Mouse (Mus musculus) c-Kit-positive CD71-positive TER-119-positive erythroid progenitor cells, embryonic 14.5 days (primary cell): ENCODE measurements around the gene Sun1.

Experiments
- DNase-seq: peaks from one replicate; pipeline ENCODE4 v3.0.0-alpha.2; 2013; ENCODE audit warnings: low spot score

Sun1 gene

DNA sequence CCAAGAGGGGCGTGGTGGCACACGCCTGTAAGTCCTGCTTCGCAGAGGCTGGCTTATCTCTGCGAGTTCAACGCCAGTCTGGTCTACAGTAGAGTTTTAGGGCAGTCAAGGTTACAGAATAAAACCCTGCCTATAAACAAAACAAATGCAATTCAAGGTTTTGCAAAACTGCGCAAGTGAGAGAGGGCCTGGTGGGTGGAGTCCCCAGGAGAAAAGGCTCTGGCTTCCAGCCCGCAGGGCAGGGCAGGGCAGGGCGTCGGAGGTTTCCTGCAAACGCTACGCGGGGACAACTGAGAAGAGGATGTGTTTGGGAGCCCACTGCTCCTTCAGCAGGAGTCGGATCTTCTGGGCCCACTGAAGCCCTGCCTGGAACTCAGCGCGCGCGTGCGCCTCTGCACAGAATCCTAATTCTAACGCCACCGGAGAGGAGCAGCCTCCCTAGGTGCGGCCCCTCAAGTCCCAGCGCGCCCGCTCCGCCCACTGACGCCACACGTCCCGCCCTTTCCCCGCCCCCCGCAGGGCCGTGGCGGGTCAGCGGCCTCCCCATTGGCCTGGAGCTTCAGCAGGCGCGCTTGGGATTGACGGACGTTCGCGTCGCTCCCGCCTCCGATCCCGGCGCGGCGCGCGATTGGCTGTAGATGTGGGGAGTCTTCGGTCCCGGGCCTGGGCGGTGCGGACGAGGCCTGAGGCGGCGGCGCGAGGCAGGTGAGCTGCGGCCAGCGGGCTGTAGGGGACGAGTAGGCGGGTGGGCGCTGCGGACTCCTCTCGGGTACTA is at the start of gene Sun1:
Sun1 (plus strand) TSS at position 643 of the 775 bp plus-strand sequence.
- DNase-seq: peak; percentile 98

DNA sequence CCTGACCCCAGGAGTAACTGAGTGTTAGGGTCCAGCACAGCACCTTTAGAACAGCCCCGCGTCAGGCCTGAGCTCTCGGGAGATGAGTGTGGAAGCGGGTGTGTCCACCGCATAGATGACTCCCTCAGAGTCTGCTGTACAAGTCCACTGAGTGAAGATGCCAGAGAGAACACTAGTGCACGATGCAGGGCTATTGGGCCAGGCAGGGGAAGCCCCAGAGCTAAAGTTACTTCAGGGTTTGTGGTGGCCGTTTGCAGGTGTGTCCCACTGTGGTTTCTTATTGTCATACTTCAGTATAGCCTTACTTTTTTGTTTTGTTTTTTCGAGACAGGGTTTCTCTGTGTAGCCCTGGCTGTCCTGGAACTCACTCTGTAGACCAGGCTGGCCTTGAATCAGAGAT is 39.5 kb upstream of the Sun1 start:
- DNase-seq: no peak

DNA sequence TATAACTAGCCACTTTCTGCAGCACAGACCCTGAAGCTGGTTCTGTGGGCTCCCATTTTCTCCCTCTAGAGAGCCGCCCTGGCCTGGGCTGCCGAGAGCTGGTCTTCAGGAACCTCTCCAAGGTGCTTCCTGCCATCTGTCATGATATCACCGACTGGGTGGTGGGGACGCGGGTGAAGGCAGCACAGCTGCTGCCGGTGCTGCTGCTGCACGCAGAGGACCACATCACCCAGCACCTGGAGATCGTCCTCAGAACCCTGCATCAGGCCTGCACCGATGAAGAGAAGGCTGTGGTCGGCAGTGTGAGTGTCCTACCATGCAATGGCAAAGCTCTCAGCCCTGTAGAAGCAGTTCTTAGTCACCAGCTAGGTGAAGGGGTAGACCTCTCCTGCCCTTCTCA is 38.8 kb upstream of the Sun1 start:
- DNase-seq: no peak

DNA sequence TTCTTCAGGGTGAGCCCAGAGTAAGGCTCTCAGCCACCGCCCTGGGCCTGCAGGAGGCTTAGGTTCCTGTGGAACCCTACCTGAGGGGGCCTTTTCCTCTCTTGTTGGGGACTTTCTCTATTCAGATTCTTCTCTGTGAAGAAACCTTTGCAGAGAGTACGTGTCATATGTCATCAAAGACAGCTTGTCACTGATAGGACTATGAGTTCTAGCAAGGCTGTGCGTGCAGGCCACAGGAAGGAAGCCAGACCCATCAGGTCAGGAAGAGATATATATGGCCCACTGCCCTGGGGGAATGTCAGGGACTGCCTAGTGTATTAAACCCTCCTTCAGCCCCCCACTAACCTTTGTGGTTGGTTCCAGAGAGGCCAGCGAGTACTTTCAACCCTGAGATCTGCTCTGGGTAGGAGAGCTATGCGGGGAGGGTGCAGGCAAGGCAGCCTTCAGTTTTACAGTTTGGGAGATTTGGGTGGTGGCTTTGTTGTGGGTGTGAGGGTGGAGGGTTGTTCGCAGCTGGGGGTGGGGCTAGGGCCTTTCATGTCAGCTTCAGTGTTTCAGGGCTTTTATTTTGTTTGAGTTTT is 33.6 kb upstream of the Sun1 start:
- DNase-seq: no peak

DNA sequence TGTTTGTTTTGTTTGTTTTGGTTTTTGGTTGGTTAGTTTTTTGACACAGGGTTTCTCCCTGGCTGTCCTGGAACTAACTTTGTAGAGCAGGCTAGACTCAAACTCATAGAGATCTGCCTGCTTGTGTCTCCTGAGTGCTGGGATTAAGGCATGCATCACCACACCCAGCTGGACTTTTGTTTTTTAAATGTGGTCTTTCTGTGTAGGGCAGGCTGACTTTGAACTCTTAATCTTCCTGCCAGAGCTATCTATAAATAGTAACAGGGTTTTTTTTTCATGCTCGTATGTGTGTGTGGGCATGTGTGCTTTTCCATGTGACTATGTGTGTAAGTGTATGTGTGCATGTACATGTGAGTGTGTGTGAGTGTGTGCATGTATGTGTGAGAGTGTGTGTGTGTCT is 32.9 kb upstream of the Sun1 start:
- no peak for DNase-seq

DNA sequence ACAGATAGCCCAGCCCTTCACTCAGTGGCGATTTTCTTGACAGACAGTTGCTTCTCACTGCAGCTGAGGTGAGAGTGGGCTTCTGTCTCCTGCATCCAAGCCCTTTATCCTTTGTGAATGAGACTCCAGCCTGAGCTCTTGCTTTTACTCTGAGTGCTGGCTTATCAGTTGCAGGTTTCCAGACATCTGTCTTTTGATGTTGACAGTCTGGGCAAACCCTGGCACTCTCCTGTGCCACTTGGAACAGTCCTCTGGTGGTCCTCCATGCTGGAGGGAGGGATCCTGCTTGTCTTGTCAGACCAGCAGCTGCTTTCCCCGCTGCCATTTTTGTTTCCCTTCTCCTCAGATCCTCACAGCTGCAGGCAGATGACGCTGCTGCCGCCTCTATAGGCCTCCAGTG is 28.5 kb upstream of the Sun1 start:
- DNase-seq: no peak

DNA sequence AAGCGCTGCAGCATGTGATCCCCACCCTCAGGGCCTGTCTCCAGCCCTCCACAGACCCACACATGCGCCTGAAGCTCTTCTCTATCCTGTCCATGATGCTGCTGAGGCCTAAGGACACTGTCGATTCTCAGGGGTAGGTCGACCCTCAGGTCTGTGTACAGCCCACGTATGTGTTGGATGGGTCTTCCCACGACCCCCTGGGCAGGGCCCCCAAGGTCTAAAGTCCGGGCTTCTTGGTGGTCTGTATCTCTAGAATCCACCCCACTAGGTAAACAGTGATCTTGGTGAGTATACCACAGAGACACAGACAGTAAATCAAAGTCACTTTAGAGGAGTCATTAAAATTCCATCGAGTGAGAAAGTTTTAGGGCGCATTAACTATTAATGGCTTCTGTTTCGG is 26.3 kb upstream of the Sun1 start:
- no peak for DNase-seq

DNA sequence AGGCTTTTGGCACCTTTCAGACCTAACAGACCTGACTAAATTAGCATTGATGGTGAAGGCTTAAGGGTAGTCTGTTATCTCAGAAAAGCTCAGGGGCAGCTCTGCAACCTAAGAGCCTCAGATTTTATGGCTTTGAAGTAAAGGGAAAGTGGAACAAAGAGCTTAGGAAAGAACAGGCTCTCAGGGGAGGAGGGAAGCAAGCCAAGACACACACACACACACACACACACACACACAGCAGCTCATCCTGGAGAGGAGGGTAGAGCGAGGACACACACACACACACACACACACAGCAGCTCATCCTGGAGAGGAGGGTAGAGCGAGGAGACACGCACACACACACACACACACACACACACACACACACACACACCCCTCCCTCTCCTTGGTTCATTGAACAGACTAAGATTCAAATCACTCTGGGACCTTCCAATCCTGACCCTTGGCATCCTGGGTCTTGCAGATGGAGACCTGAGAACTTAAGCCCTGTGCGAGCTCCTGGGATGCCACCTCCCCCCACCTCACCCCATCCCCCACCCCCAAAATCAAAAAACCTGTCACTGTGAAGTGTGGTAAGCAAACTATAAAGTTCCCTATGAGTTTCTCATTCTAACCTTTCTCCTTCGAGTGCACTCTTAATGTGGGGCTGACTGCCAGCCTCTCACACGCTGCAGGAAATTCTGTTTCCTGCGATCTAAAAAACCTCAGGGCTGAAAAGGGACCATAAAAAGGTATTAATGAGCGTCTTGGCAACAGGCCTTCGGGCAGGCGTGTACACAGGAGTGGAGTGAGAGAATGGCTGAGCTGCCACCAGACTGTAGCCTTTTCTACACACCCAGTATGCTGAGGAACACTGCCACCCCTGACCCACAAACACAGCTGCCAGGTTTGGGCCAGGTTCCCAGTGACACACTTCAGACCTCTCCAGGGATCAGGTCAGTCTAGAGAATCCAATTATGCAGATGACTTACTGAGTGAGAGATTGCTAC is 25.6 kb upstream of the Sun1 start:
- DNase-seq: no peak

DNA sequence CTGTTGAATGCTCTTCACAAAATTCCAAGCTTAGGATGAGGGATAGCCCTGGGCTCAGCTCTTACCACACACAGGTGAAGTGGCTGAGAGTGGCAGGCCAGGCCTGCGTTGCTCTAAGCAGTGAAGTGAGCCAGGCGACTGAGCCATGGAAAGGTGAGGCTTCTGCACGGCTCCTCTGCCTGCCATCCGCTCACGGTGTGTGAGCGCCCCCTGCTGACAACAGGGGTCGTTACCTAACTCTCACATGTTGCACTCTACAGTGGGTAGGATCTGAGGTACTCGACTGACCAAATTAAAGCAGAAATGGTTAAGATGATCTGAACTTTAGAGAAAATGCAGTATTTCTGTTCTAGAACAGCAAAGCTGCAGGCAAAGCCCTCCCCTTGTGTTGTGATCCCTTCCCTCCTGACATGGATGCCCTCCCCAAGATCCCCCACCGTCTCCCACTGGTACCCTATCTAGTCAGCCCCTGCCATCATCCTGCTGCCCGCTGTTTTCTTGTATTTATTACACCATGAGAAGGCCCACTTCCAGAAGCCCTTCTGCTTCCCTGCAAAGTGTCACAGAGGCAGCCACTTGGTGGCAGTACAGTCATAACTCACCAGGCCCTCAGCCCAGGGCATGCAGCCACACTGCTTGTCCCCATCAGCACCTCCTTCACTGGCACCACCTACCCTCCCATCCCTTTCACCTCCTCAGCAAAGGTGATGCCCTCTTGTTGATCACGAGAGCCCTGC is 21.4 kb upstream of the Sun1 start:
- DNase-seq: peak; percentile 72

DNA sequence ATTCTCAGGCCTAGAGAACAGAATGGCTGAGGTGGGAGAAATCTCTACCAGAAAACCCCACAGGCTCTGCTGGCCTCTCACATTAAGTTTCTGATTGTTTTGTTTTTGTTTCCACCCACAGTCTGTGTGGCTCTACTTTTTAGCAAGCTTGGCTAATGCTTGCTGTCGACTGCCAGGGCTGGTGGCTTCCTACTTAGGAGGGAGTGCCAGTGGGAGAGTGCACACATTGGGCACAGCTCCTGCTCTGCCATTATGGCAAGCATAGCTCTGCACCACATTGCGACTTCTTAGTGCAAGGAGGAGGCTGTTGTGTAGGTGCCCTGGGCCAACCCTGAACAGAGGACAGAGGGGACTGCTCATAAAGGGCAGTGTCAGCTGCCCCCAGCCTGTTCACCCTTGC is 17.3 kb upstream of the Sun1 start:
- no peak for DNase-seq

DNA sequence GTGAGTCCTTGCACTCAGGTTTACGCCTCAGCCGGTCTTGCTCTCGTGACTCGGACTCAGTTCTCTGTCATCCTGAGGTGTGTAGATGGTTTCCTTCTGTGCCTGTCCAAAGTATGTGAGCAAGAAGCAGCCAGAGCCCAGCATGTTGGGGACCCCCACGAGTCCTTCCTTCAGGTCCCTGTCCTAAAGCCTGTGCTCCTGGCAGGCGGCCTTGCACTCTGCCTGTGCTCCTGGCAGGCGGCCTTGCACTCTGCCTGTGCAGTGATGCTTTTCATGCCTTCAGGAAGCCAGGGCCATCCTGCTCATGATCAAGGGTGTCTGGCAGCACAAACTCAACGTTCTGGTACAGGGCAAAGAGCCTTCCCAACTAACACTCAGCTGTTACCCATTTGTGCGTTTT is 16.8 kb upstream of the Sun1 start:
- DNase-seq: no peak

DNA sequence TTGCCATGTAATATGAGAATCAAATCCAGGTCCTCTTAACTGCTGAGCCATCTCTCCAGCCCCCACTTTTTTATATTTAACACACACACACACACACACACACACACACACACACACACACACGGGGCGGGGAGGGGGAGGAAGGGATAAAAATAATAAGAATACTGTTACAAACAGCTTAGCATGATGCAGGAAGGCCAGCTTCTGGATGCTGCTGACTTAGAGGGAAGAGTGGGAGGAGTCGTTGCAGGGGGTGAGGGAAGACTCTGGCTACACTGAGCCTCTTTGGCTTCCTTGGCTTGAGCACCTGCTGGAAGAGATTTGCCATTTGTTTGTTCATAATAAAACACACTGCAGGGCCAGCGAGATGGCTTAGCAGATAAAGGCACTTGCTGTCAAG is 15.5 kb upstream of the Sun1 start:
- DNase-seq: no peak

DNA sequence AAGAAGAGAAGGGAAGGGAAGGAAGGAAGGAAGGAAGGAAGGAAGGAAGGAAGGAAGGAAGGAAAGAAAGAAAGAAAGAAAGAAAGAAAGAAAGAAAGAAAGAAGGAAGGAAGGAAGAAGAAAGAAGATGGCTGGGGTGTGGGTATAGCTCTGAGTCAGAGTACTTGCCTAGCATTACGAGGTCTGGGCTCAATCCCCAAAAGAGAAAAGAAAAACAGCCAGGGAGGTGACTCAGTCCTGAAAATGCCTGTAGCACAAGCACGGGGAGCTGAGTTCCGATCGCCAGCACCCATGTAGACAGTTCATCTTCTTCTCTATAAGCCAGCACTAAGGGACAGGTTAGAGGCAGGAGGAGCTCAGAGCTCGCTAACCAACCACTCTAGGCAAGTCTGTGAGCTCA is 10.7 kb upstream of the Sun1 start:
- no peak for DNase-seq

DNA sequence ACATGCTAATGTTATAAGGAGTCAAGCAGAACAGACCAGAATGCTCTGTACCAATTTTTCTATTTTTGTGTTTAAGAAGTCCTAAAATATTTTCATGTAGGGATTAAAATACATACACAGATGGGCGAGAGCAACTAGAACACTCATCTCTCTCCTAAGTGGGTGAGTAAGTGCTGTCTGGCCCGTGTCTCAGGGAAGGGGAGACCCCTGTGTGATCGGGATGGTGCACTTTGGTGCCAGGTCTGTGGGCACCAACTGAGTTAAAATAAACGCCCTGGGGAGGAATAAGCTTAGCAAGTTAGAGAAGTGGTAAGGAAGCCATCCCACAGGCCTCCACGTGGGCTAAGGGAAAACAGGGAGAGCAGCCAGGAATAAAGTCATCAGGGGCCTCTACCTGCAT is 9.5 kb upstream of the Sun1 start:
- DNase-seq: no peak

DNA sequence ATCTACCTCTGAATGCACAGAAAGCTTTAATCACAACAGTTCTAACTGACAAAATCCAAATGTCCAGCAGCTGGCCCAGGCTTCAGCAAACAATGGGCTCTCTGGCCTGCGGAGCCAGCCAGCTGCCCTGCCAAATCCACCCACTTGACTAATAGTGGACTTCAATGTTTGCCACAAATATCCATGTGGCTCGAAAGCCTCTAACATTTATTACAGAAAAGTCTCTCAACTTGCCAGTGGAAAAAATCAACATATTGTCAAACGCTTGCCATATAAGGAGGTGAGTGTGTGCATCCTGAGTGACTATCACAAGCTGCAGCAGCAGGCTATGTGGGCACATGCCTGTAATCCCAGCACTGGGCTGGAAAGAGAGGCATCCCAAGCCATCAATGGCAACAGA is 1.7 kb upstream of the Sun1 start:
- no peak for DNase-seq

DNA sequence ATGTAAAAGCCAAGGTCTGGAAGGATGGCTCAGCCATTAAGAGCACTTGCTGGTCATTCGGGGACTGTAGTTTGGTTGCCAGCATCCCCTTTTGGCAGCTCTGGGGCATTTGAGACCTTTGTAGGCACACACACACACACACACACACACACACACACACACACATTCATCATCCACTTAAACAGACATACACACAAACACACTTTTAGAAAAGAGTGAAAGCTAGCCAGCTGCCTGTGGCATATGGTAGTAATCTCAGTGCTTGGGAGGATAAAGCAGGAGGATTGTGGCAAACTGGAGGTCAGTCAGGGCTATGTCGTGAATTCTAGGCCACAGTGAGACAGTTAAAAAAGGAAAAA is 822 bp upstream of the Sun1 start:
- no peak for DNase-seq

DNA sequence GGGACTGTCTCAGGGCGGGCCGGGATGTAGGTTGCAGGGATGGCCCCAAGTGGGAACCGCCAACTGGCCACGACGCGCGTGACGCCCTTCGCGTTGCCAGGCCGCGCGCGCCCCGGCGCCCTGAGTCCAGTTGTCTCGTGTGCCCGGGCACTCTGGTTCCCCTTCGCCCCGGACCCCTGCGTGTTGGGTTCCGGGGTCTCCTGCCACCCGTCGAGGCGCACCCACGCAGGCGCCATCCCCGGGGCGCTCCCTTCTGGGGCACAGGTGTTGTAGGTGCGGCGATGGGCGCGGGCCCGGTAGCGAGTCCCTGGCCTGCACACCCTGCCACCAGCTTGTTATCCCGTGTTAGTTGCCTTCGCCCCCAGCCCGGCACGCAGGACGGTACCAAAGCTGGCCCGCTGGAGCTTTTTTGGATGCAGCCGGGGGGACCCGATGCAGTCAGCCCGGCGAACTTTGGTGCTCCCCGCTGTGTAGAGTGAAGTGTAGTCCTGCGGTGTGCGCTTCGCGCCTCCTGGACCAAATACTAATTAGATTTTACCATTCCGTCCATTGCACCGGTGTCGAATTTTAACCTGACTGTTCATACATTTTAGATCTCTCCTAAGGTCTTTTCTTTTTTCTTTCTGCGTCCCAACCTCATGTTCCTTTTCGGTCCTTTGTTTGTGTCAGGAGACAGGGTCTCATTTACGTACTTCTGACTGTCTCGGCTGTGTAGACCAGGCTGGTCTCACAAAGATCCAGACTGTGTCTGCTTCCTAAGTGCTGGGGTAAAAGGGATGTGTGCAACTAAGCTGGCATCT is 533 bp downstream of the Sun1 start:
- DNase-seq: no peak

DNA sequence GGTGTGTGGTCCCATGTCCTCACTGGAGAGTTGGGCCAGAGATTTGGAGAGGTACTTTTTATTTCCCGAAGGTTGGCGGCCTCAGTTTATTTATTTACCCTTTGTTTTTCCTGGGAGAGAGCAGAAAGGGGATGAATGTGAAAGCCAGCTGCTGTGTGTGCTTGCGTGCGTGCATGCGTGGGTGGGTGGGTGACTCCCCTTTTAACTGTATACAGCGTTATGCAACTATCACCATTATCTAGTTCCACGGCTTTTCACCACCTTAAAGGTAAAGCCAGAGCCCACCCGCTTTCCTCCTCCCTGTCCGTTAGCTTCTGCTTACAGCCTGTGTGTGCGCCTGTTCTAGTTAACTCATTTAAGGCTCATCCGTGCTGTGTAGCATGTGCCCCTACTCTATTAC is 1.7 kb downstream of the Sun1 start:
- no peak for DNase-seq

DNA sequence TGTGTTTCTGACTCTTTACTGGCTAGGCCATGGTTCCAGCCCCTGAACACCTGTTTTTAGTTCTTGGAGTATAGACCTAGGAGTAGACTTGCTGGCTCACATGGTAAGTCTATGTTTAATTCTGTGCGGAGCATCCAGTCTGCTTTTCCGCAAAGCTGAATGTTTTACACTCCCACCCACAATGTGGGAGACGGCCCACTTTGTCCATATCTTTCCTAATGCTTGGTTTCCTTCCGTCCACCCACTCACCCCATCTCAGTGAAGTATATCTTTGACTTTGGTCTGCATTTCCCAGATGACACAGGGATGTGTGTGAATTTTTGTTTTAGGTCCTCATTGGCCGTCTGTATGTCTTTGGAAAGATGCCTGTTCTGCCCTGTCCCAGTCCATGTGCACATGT is 2.9 kb downstream of the Sun1 start:
- DNase-seq: no peak

DNA sequence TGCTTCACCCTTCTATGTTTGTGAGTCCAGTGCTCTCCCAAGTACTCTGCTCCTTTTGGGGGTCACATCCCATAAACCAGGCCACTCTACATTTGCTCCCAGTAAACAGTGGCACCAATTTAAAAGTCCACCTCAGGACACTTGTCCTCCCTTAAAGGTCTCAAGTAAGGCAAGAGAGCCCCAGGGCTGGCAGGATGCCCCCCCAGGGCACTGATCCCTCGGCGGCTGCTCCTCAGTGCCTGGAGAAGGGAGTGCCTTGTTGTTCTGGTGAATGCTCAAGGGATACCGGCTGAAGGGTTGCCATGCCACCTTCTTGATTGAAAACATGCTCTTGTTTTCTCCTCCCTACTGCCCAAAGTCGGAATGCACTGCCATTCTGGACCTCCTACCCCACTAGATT is 5.6 kb downstream of the Sun1 start:
- no peak for DNase-seq

DNA sequence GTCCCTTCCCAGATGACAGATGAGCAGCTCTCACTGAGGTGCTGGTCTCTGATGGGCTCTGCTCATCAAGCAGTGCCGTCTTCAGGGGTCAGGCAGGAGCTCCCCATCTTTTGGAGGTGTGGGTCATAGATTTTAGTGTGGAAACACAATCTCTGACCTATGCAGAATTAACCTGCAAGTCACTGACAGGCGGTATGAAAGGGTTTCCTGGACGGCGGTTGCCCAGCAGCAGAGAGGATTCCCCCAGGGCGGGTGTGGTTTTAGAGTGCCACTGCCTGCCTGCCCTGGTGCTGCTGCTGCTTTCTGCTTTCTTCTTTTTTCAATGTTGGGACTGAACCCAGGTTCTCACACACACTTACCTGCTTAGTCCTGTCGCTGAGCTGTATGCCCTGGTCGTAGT is 6.1 kb downstream of the Sun1 start:
- no peak for DNase-seq

DNA sequence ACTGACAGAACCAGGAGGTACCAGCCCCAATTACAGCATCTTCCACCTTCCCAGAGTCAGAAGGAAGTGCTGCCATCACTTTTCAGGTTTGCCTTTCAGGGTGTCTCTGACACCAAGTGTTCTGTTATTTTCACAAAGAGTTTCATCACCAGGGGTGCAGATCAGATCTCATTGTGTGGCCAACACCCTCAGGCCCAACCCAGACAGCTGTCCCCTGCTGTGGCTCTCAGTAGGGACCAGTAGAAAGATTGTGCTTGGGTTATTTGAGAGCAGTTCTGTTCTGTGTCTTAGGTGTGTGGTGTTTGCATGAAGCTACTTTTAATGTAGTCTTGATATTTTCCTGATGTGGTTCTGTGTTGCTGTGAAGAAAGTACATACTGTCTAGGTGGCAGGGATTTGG is 7.7 kb downstream of the Sun1 start:
- DNase-seq: no peak
